Mouse (Mus musculus) liver, adult 2 months (tissue): ENCODE results near the gene Ppcdc. TPM values are rescaled to one million over a fixed set of nuclear protein-coding genes. Genes with fewer than 3 reads are reported as not detected.

ENCODE experiments used
- DNase-seq: peaks from one replicate; pipeline ENCODE4 v3.0.0-alpha.2; 2011; ENCODE audit warnings: low read depth, low spot score; ENCODE audit errors: extremely low read depth
- H3K27ac ChIP-seq: fragments of 200-500 bp; replicated peaks from 2 replicates; pipeline ENCODE4 v1.5.1; 2012; ENCODE audit warnings: low read depth, mild to moderate bottlenecking, control low read depth, inconsistent platforms, low read length; ENCODE audit not compliant: insufficient read depth
- H3K27me3 ChIP-seq: fragments of 200-500 bp; 2 replicates; pipeline ENCODE4 v1.6.1; 2012; ENCODE audit warnings: mild to moderate bottlenecking, moderate library complexity, low read length, inconsistent platforms; ENCODE audit not compliant: control insufficient read depth, insufficient read depth
- H3K36me3 ChIP-seq: fragments of 200-500 bp; 2 replicates; pipeline ENCODE4 v1.6.1; 2012; ENCODE audit warnings: low read length, inconsistent platforms; ENCODE audit not compliant: control insufficient read depth, insufficient read depth
- H3K4me1 ChIP-seq: fragments of 200-500 bp; 2 replicates; pipeline ENCODE4 v1.6.1; 2011; ENCODE audit warnings: low read length; ENCODE audit not compliant: control insufficient read depth, insufficient read depth
- H3K4me3 ChIP-seq: fragments of 200-500 bp; 2 replicates; pipeline ENCODE4 v1.5.1; 2011; ENCODE audit warnings: low read depth, mild to moderate bottlenecking, control low read depth, low read length, moderate library complexity; ENCODE audit not compliant: insufficient read depth
- H3K79me2 ChIP-seq: fragments of 200-500 bp; 2 replicates; pipeline ENCODE4 v1.6.1; 2012; ENCODE audit warnings: inconsistent platforms, mild to moderate bottlenecking, low read length, moderate library complexity; ENCODE audit not compliant: control insufficient read depth, insufficient read depth
- H3K9ac ChIP-seq: fragments of 200-500 bp; 2 replicates; pipeline ENCODE4 v1.6.1; 2012; ENCODE audit warnings: low read depth, mild to moderate bottlenecking, control low read depth, inconsistent platforms, low read length
- CTCF ChIP-seq: fragments of 200-500 bp; IDR thresholded peaks from 2 replicates; pipeline ENCODE4 v1.5.1; 2011; ENCODE audit warnings: low read depth, low read length, control low read depth
- POLR2A ChIP-seq: fragments of 200-500 bp; IDR thresholded peaks from 2 replicates; pipeline ENCODE4 v1.6.1; 2011; ENCODE audit warnings: low read length, control low read depth; ENCODE audit not compliant: insufficient read depth; ENCODE audit errors: extremely low read depth
- WGBS: fragments of 180-500 bp; shearing (Covaris S2); methylation state at CpG from one replicate; pipeline ENCODE4 v1.1.7; 2018; 5-methylcytosine and 5-hydroxymethylcytosine counted together
- polyA plus RNA-seq: library from polyadenylated mRNA; depleted of rRNA; stranded (reverse); fragments of >200 nt; gene quantifications from 2 replicates; pipeline ENCODE4 v1.2.3, GENCODE M21; 2012
- total RNA-seq: library from RNA; depleted of rRNA; stranded (reverse); fragments of >200 nt; gene quantifications from 2 replicates; pipeline ENCODE4 v1.2.3, GENCODE M21; 2014

Gene Ppcdc
- total and polyA plus RNA-seq, 2 experiments, result 11.3 to 42.4 TPM

- no peaks in the 10 kb centered on the region for H3K79me2 ChIP-seq
- TF ChIP-seq POLR2A (no peak), CTCF (no peak)
- no peak overlapping the region for H3K4me3 ChIP-seq
- H3K36me3 ChIP-seq, result no peaks in the 10 kb centered on the region
- WGBS, result 69% methylated on average over 4 of the region's 4 CpGs
- H3K27me3 ChIP-seq, result no peaks in the 10 kb centered on the region
- peaks cover 2% of the 10 kb centered on the region; the same call in 1 of the 2 replicates for H3K4me1 ChIP-seq
- H3K27ac ChIP-seq, result no peak overlapping the region
- DNase-seq, result no peak
- no peak overlapping the region for H3K9ac ChIP-seq
These were observed 53.0 kb downstream of the Ppcdc start for GRCm38 (mm10) chr9:57386926-57387325.

GRCm38 (mm10) chr9:57384621-57385020, 55.3 kb downstream of the Ppcdc start:
- 70% methylated on average over 2 of the region's 2 CpGs for WGBS

GRCm38 (mm10) chr9:57360999-57361398, 78.9 kb downstream of the Ppcdc start:
- no peaks in the 10 kb centered on the region for H3K4me1 ChIP-seq

More at GRCm38 (mm10) chr9:57384621-57385020, 55.3 kb downstream of the Ppcdc start:
- H3K4me1 ChIP-seq, result no peaks in the 10 kb centered on the region
- DNase-seq, result no peak
- H3K36me3 ChIP-seq, result no peaks in the 10 kb centered on the region
- no peak overlapping the region for H3K27ac ChIP-seq
- TF ChIP-seq POLR2A, result no peak
- no peak for TF ChIP-seq CTCF
- no peaks in the 10 kb centered on the region for H3K79me2 ChIP-seq
- no peak overlapping the region for H3K9ac ChIP-seq
- H3K4me3 ChIP-seq, result no peak overlapping the region
- no peaks in the 10 kb centered on the region for H3K27me3 ChIP-seq

GRCm38 (mm10) chr9:57354377-57355183, 85.3 kb downstream of the Ppcdc start:
- H3K9ac ChIP-seq, result no peak overlapping the region
- H3K36me3 ChIP-seq, result no peaks in the 10 kb centered on the region
- peaks cover 2% of the 10 kb centered on the region for H3K4me1 ChIP-seq
- TF ChIP-seq POLR2A, result no peak
- no peak for TF ChIP-seq CTCF
- no peak overlapping the region for H3K27ac ChIP-seq
- no peak overlapping the region for H3K4me3 ChIP-seq
- no peaks in the 10 kb centered on the region for H3K27me3 ChIP-seq
- no peak for DNase-seq
- WGBS, result 77% methylated on average over 2 of the region's 2 CpGs
- H3K79me2 ChIP-seq, result no peaks in the 10 kb centered on the region

More at GRCm38 (mm10) chr9:57360999-57361398, 78.9 kb downstream of the Ppcdc start:
- no peaks in the 10 kb centered on the region for H3K79me2 ChIP-seq
- WGBS, result 96% methylated on average over 3 of the region's 3 CpGs
- no peak overlapping the region for H3K27ac ChIP-seq
- no peak overlapping the region for H3K4me3 ChIP-seq
- TF ChIP-seq CTCF, result no peak
- TF ChIP-seq POLR2A, result no peak
- DNase-seq, result no peak
- no peaks in the 10 kb centered on the region for H3K27me3 ChIP-seq
- H3K36me3 ChIP-seq, result no peaks in the 10 kb centered on the region
- no peak overlapping the region for H3K9ac ChIP-seq

- WGBS, result 66% methylated on average over 2 of the region's 2 CpGs
These were observed 88.6 kb downstream of the Ppcdc start for GRCm38 (mm10) chr9:57351277-57351676.

GRCm38 (mm10) chr9:57345902-57346301, 94.0 kb downstream of the Ppcdc start:
- Histone ChIP-seq H3K27me3 (no peaks in the 10 kb centered on the region), H3K9ac (no peak overlapping the region), H3K36me3 (no peaks in the 10 kb centered on the region), H3K4me3 (no peak overlapping the region), H3K4me1 (peaks cover 3% of the 10 kb centered on the region), H3K27ac (no peak overlapping the region), H3K79me2 (no peaks in the 10 kb centered on the region)
- TF ChIP-seq CTCF, result no peak
- no peak for TF ChIP-seq POLR2A
- DNase-seq, result no peak
- WGBS, result 65% methylated on average over 1 of the region's 1 CpGs

More at GRCm38 (mm10) chr9:57351277-57351676, 88.6 kb downstream of the Ppcdc start:
- H3K4me1 ChIP-seq, result peaks cover 3% of the 10 kb centered on the region
- TF ChIP-seq CTCF (peak; percentile 24; the same call in 1 of the 2 replicates), POLR2A (no peak)
- no peaks in the 10 kb centered on the region for H3K79me2 ChIP-seq
- no peak overlapping the region for H3K27ac ChIP-seq
- H3K4me3 ChIP-seq, result no peak overlapping the region
- no peaks in the 10 kb centered on the region for H3K36me3 ChIP-seq
- no peaks in the 10 kb centered on the region for H3K27me3 ChIP-seq
- H3K9ac ChIP-seq, result no peak overlapping the region
- DNase-seq, result peak; percentile 50
